Mouse (Mus musculus) mature B cell (primary cell): ENCODE results near the gene Retreg1.

Source experiments
- in situ Hi-C: fragments of 300-500 bp; cut with MboI; formaldehyde crosslinking; loops from 2 replicates; pipeline ENCODE4 v1.14.3; 2019

Retreg1 gene

DNA sequence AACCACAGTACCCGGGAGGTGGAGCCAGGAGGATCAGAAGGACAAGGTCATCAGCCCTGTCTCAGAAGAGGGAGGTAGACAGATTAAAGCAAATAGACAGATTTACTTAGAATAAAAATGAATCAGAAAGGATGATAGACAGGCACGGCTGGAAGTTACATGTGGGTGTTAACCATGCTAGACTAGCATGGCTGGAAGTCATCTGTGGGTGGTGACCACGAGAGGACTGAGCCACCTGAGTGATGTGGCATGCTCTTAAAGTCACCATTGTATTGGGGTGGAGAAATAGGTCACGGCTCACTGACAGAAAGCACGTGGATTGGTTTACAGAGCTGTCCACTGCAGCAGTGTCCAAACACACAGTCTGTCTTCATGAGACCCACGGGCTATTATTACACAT, 36.2 kb downstream of the Retreg1 start:
- in situ Hi-C loops: no loop called here

DNA sequence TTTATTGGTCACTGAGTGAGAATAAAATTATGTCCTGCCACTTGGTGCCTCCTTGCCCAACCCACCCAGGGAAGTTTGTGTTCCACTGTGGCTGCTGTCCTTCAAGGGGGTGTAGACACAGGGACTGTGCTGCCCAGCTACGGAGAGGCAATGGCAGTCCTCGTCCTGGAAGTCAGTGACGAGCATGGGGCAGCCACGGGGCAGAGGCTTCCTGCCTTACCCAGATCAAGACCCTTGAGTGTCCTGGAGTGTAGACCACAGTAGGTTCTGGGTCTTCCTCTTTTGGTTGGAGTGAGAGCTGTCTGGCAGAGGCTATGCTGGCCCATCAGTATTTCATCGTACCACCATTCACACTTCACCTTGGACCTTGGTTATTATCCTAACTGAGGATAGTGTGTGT, 37.2 kb downstream of the Retreg1 start:
- in situ Hi-C loops: no loop called here

DNA sequence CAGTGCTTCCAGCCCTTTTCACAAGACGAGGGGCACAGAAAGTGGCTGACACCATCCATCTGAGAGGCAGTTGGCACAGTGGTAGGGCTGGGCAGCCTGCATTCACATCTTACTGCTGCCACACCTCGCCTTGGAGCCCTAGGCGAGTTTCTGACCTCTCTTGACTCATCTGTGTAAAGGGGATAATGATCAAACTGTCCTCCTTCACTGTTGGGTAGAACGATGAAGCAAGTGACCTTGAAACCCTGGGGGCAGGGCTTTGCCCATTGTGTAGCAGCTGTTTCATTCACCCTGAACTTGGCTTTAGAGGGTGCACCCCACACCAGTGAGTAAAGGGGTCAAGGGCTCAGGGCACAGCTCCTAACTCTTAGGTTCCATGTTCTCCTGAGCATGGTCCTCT, 39.0 kb downstream of the Retreg1 start:
- in situ Hi-C loops: no loop called here

- in situ Hi-C loops: no loop called here
These were observed 41.5 kb downstream of the Retreg1 start for GRCm38 (mm10) chr15:25884416-25884958.

- in situ Hi-C loops: no loop called here
These were observed 43.6 kb downstream of the Retreg1 start for GRCm38 (mm10) chr15:25886581-25887011.

DNA sequence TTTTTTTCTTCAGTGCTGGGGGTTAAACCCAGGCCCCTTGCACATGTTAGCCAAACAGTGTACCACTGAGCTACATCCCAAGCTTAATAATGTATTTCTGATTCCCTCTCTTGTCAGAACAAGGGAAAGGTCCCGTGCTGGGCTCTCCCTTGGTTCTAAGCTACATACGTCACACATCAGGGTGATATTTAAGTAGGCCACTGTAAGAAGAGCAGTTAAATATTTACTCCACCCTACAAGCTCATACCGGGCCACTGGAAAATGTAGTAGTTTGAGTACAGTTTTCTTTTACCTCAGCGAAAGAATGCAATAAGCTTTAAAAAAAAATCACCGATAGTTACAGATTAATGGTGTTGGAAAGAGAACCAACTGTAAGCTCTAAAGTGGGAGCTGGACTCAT, 46.9 kb downstream of the Retreg1 start:
- in situ Hi-C loops: no loop called here

DNA sequence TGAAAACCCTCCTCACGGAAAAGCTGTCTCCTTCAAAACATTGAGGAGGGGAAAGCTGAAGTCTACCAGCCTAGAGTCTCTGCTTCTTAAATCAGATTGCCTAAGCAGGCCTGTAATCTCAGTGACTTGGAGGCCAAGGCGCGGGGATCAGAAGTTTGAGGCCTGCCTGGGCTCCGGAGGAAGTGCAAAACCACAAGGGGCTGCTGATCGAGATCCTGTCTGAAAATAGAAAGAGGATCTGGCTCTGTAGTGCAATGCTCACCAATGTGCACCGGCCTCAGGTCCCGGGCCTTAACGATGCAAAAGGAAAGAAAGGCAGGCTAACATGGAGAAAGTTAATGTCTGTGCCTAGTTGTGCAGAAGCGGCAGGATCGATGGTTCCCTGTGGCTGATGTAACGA, 48.6 kb downstream of the Retreg1 start:
- in situ Hi-C loops: no loop called here

GRCm38 (mm10) chr15:25893327-25893726, 50.3 kb downstream of the Retreg1 start:
- in situ Hi-C loops: no loop called here

- in situ Hi-C loops: no loop called here
These were observed 53.8 kb downstream of the Retreg1 start for GRCm38 (mm10) chr15:25896783-25897182.

- in situ Hi-C loops: no loop called here
These were observed 54.6 kb downstream of the Retreg1 start for GRCm38 (mm10) chr15:25897617-25898016.

- in situ Hi-C loops: no loop called here
These were observed 56.0 kb downstream of the Retreg1 start for GRCm38 (mm10) chr15:25899021-25899420.

DNA sequence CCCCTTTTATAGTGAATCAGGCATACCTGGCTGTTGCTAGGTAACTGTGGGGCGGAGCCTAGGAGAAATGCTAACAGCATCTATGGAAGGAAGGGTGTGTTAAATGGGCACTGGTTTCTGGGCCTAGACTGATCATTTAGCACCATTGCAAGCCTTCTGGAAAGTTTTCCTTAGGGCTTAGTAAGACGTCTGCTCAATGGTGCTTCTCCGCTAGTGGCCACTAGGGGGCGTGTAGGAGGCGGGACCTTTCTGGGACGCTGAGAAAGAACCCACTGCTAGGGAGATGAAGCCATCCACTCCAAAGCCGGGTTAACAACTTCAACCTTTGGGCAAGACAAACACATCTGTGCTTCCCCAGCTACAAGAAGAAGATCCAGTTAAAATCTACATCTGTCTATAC, 57.6 kb downstream of the Retreg1 start:
- in situ Hi-C loops: no loop called here

GRCm38 (mm10) chr15:25902931-25903615, 60.1 kb downstream of the Retreg1 start:
- in situ Hi-C loops: no loop called here

DNA sequence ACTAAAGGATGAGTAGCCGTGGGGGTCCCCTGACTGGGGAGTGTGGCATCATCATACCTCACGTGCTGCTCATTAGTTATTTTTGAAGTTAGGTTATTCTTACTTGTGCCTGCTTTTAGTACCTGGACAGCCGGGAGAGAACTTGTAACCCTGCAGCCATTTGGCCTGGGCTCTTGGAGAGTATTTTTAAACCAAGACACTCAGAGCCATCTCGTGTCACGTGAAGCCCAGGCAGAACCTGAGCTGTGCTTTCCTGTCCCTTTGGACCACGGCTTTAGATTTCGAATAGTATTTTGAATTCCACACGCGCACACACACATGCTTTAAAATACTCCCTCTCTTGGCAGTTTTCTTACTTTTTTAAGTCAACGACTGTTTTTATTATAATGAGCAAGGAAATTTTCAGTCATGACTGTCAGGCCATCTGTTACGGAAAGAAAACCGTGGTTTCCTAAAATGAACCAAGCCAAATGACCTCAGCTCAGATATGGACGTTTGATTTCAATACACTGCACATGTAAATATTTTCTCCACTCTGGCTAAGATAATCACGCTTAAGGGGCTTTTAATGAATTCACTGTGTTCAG, 61.5 kb downstream of the Retreg1 start:
- in situ Hi-C loops: no loop called here

GRCm38 (mm10) chr15:25909783-25910494, 67.0 kb downstream of the Retreg1 start:
- in situ Hi-C loops: loop anchor here (5.0 kb wide), 1 partner anchor 98 kb away; no protein-coding TSS in a partner anchor

GRCm38 (mm10) chr15:25910495-25910865, 67.5 kb downstream of the Retreg1 start:
- in situ Hi-C loops: loop anchor here (5.0 kb wide), 1 partner anchor 98 kb away; no protein-coding TSS in a partner anchor

DNA sequence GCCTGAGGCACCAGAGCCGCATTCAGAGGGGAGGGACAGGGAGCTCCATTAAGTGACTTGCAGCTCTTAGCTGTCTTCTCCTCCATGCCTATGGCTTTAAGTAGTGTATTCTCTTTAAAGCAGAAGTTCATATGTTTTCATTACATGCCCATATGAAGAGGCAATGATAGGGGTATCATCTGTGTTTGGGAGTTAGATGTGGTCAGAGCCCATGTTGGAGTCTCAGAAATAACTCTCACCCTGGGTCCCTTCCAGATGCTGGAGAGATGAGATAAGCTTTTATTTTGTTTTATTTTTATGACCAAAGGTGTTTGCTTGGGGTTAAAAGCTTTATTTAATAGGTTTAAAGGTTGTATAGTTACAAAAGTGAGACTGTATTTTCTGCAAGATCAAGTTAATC, 67.9 kb downstream of the Retreg1 start:
- in situ Hi-C loops: loop anchor here (5.0 kb wide), 1 partner anchor 99 kb away; no protein-coding TSS in a partner anchor

GRCm38 (mm10) chr15:25912911-25913310, 69.9 kb downstream of the Retreg1 start:
- in situ Hi-C loops: loop anchor here (5.0 kb wide), 1 partner anchor 101 kb away; no protein-coding TSS in a partner anchor

GRCm38 (mm10) chr15:25913659-25914058, 70.7 kb downstream of the Retreg1 start:
- in situ Hi-C loops: loop anchor here (5.0 kb wide), 1 partner anchor 101 kb away; no protein-coding TSS in a partner anchor

DNA sequence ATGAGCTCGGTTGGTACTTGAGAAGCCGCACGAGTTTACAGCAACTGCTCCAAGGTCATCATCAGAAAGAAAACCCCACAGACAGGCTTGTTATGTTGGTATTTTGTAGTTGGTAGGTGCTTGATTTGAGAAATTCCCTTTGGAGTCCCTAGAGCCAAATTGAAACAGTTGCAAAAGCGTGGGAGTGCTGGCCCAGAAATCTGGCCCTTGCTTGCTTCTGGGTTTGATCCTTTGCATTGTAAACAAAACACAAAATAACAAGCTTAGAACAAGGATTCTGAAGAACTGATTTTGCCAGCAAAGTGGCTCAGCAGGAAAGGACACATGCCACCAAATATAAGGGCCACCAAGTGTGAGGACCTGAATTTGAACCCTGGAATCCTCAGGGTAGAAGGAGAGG, 71.2 kb downstream of the Retreg1 start:
- in situ Hi-C loops: loop anchor here (5.0 kb wide), 1 partner anchor 102 kb away; no protein-coding TSS in a partner anchor

DNA sequence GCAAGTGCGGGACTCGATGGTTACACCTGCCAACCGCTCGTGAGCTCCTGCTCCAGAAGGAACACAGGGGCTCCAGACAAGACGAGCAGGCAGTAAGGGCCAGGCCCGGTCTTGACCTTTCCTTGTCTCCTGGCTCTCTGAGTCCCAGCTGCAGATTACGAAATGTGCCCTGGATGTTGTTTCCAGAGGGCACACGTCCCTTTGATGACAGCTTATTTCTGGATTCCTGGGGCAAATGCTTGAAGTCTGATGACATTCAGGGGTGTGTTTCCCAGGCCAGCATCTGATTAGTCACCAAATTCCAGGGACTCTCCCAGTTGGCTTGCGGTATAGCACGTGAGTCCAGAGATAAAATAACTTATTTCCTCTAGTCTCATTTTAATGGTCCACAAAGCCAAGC, 72.0 kb downstream of the Retreg1 start:
- in situ Hi-C loops: no loop called here

DNA sequence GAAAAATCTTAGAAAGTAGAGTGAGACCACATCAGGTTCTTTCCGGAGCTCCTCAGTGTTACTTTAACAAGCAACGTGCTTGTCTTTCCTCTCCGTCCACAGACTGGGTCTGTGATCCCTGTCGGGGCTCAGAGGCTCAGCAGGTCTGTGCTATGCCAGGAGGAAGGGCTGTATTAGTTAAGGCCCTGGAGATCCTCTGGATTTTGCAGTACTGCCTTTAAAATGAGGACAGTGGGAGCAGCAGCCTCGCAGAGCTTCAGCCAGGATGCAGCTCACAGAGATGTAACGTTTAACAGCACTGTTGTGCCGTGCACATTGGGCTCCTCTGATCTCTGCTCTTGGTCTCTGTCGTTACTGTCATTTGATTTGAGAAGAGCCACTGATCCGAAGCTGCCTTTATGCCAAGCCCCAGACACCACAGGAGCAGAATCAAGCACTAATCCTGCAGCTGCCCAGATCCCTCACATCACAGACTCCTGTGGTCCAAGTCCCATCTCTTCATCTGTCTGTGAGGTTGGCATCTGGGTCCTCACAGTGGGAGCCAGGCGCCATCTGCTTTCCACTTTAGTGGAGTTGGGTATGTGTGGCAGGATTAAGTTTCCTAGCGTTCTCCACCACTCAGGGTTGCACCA, 72.7 kb downstream of the Retreg1 start:
- in situ Hi-C loops: no loop called here
